Mouse (Mus musculus): ENCODE data around the gene Cops2. TPM values are rescaled to one million over a fixed set of nuclear protein-coding genes. Genes with fewer than 3 reads are reported as not detected.

Gene Cops2
- polyA plus RNA-seq, 1 experiment from 2014 or later = 84.1 TPM

DNA sequence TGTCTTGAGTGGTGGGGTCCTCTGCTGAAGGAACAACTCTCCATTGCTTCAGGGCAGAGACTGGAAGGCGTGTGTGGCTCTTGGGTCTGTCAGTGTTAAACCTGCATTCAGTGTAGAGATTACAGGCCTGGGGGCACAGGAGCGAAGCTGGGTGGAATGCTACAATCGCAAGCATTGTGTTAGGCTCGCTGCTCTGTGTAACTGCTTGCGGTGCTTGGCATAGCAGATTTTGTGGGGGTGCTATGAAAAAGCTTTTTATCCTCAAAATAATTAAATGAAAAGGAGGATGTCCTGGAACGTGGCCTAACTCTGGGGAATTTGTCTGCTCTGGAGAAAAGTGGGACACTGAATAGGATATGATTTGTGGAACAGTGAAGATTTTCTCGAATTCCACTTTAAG is 49.4 kb downstream of the Cops2 start:
- no peaks in the 10 kb centered on the region for H3K27me3 ChIP-seq (ENCODE audit: control insufficient read depth, insufficient read depth, low read length)
- H3K36me3 ChIP-seq (ENCODE audit: control insufficient read depth, insufficient read depth, low read length) = no peaks in the 10 kb centered on the region
- no peaks in the 10 kb centered on the region for H3K9me3 ChIP-seq (replicated peaks; ENCODE audit: control insufficient read depth, low read length)
- WGBS (ENCODE audit: insufficient replicate concordance) = 75% methylated on average over 7 of the region's 7 CpGs
- H3K4me3 ChIP-seq (ENCODE audit: low read depth, low read length) = no peak overlapping the region
- H3K9ac ChIP-seq (ENCODE audit: low read depth, low read length) = no peak overlapping the region
- no peak for ATAC-seq (replicated peaks; ENCODE audit: insufficient number of reproducible peaks, low FRiP score, low TSS enrichment)
- H3K4me1 ChIP-seq (ENCODE audit: control insufficient read depth, insufficient read depth, low read length) = no peaks in the 10 kb centered on the region
- no peak overlapping the region for H3K4me2 ChIP-seq
- no peak overlapping the region for H3K27ac ChIP-seq (ENCODE audit: low read depth, low read length)

- Histone ChIP-seq H3K4me3 (ENCODE audit: low read depth, low read length) (no peak overlapping the region), H3K4me1 (ENCODE audit: control insufficient read depth, insufficient read depth, low read length) (no peaks in the 10 kb centered on the region), H3K36me3 (ENCODE audit: control insufficient read depth, insufficient read depth, low read length) (no peaks in the 10 kb centered on the region), H3K27ac (ENCODE audit: low read depth, low read length) (no peak overlapping the region), H3K27me3 (ENCODE audit: control insufficient read depth, insufficient read depth, low read length) (no peaks in the 10 kb centered on the region), H3K4me2 (no peak overlapping the region), H3K9me3 (replicated peaks; ENCODE audit: control insufficient read depth, low read length) (no peaks in the 10 kb centered on the region), H3K9ac (ENCODE audit: low read depth, low read length) (no peak overlapping the region)
- no peak for ATAC-seq (replicated peaks; ENCODE audit: insufficient number of reproducible peaks, low FRiP score, low TSS enrichment)
- WGBS (ENCODE audit: insufficient replicate concordance) = 54% methylated on average over 1 of the region's 1 CpGs
These were observed 53.1 kb downstream of the Cops2 start for GRCm38 (mm10) chr2:125805826-125806225.

- H3K27me3 ChIP-seq (ENCODE audit: control insufficient read depth, insufficient read depth, low read length) = no peaks in the 10 kb centered on the region
- H3K4me3 ChIP-seq (ENCODE audit: low read depth, low read length) = no peak overlapping the region
- H3K4me2 ChIP-seq = no peak overlapping the region
- H3K9ac ChIP-seq (ENCODE audit: low read depth, low read length) = no peak overlapping the region
- no peak overlapping the region for H3K27ac ChIP-seq (ENCODE audit: low read depth, low read length)
- ATAC-seq (replicated peaks; ENCODE audit: insufficient number of reproducible peaks, low FRiP score, low TSS enrichment) = no peak
- no peaks in the 10 kb centered on the region for H3K9me3 ChIP-seq (replicated peaks; ENCODE audit: control insufficient read depth, low read length)
- no peaks in the 10 kb centered on the region for H3K36me3 ChIP-seq (ENCODE audit: control insufficient read depth, insufficient read depth, low read length)
- WGBS (ENCODE audit: insufficient replicate concordance) = 79% methylated on average over 4 of the region's 4 CpGs
- H3K4me1 ChIP-seq (ENCODE audit: control insufficient read depth, insufficient read depth, low read length) = no peaks in the 10 kb centered on the region
These were observed 57.0 kb downstream of the Cops2 start for GRCm38 (mm10) chr2:125801947-125802346.

- H3K9ac ChIP-seq (ENCODE audit: low read depth, low read length) = no peak overlapping the region
- WGBS (ENCODE audit: insufficient replicate concordance) = 51% methylated on average over 8 of the region's 8 CpGs
- no peak overlapping the region for H3K4me2 ChIP-seq
- no peak overlapping the region for H3K4me3 ChIP-seq (ENCODE audit: low read depth, low read length)
- no peaks in the 10 kb centered on the region for H3K4me1 ChIP-seq (ENCODE audit: control insufficient read depth, insufficient read depth, low read length)
- no peak overlapping the region for H3K27ac ChIP-seq (ENCODE audit: low read depth, low read length)
- H3K27me3 ChIP-seq (ENCODE audit: control insufficient read depth, insufficient read depth, low read length) = no peaks in the 10 kb centered on the region
- no peaks in the 10 kb centered on the region for H3K9me3 ChIP-seq (replicated peaks; ENCODE audit: control insufficient read depth, low read length)
- no peak for ATAC-seq (replicated peaks; ENCODE audit: insufficient number of reproducible peaks, low FRiP score, low TSS enrichment)
- H3K36me3 ChIP-seq (ENCODE audit: control insufficient read depth, insufficient read depth, low read length) = no peaks in the 10 kb centered on the region
These were observed 57.9 kb downstream of the Cops2 start for GRCm38 (mm10) chr2:125801038-125801437.

GRCm38 (mm10) chr2:125800428-125800827 is 58.5 kb downstream of the Cops2 start:
- Histone ChIP-seq H3K9me3 (replicated peaks; ENCODE audit: control insufficient read depth, low read length) (no peaks in the 10 kb centered on the region), H3K27me3 (ENCODE audit: control insufficient read depth, insufficient read depth, low read length) (no peaks in the 10 kb centered on the region), H3K36me3 (ENCODE audit: control insufficient read depth, insufficient read depth, low read length) (no peaks in the 10 kb centered on the region), H3K9ac (ENCODE audit: low read depth, low read length) (no peak overlapping the region), H3K4me1 (ENCODE audit: control insufficient read depth, insufficient read depth, low read length) (no peaks in the 10 kb centered on the region), H3K4me3 (ENCODE audit: low read depth, low read length) (no peak overlapping the region), H3K27ac (ENCODE audit: low read depth, low read length) (no peak overlapping the region), H3K4me2 (no peak overlapping the region)
- ATAC-seq (replicated peaks; ENCODE audit: insufficient number of reproducible peaks, low FRiP score, low TSS enrichment) = no peak
- WGBS (ENCODE audit: insufficient replicate concordance) = 33% methylated on average over 4 of the region's 4 CpGs

DNA sequence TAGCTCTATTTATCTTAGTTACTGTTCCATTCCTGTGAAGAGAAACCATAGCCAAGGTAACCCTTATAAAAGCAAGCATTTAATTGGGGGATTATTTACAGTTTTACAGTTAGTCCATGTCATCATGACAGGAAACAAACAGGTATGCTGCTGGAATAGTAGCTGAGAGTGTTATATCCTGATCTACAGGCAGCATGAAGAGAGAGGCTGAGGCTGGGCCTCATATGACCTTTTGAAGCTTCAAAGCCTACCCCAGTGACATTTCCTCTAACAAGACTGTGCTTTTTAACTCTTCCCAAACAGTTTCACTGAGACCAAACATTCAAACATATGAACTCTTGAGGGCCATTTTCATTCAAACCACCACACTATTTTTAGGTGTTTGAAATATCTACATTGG is 61.1 kb downstream of the Cops2 start:
- H3K4me1 ChIP-seq (ENCODE audit: control insufficient read depth, insufficient read depth, low read length) = no peaks in the 10 kb centered on the region
- no peak for ATAC-seq (replicated peaks; ENCODE audit: insufficient number of reproducible peaks, low FRiP score, low TSS enrichment)
- no peak overlapping the region for H3K4me2 ChIP-seq
- H3K27me3 ChIP-seq (ENCODE audit: control insufficient read depth, insufficient read depth, low read length) = no peaks in the 10 kb centered on the region
- H3K9me3 ChIP-seq (replicated peaks; ENCODE audit: control insufficient read depth, low read length) = no peaks in the 10 kb centered on the region
- no peak overlapping the region for H3K4me3 ChIP-seq (ENCODE audit: low read depth, low read length)
- no peak overlapping the region for H3K9ac ChIP-seq (ENCODE audit: low read depth, low read length)
- H3K36me3 ChIP-seq (ENCODE audit: control insufficient read depth, insufficient read depth, low read length) = no peaks in the 10 kb centered on the region
- no peak overlapping the region for H3K27ac ChIP-seq (ENCODE audit: low read depth, low read length)

GRCm38 (mm10) chr2:125795118-125795517 is 63.8 kb downstream of the Cops2 start:
- no peaks in the 10 kb centered on the region for H3K9me3 ChIP-seq (replicated peaks; ENCODE audit: control insufficient read depth, low read length)
- no peak overlapping the region for H3K27ac ChIP-seq (ENCODE audit: low read depth, low read length)
- no peak overlapping the region for H3K4me2 ChIP-seq
- ATAC-seq (replicated peaks; ENCODE audit: insufficient number of reproducible peaks, low FRiP score, low TSS enrichment) = no peak
- H3K9ac ChIP-seq (ENCODE audit: low read depth, low read length) = no peak overlapping the region
- H3K4me3 ChIP-seq (ENCODE audit: low read depth, low read length) = no peak overlapping the region
- H3K4me1 ChIP-seq (ENCODE audit: control insufficient read depth, insufficient read depth, low read length) = no peaks in the 10 kb centered on the region
- H3K36me3 ChIP-seq (ENCODE audit: control insufficient read depth, insufficient read depth, low read length) = no peaks in the 10 kb centered on the region
- H3K27me3 ChIP-seq (ENCODE audit: control insufficient read depth, insufficient read depth, low read length) = no peaks in the 10 kb centered on the region
- 70% methylated on average over 2 of the region's 2 CpGs for WGBS (ENCODE audit: insufficient replicate concordance)

GRCm38 (mm10) chr2:125794166-125794565 is 64.8 kb downstream of the Cops2 start:
- no peak for ATAC-seq (replicated peaks; ENCODE audit: insufficient number of reproducible peaks, low FRiP score, low TSS enrichment)
- no peaks in the 10 kb centered on the region for H3K36me3 ChIP-seq (ENCODE audit: control insufficient read depth, insufficient read depth, low read length)

DNA sequence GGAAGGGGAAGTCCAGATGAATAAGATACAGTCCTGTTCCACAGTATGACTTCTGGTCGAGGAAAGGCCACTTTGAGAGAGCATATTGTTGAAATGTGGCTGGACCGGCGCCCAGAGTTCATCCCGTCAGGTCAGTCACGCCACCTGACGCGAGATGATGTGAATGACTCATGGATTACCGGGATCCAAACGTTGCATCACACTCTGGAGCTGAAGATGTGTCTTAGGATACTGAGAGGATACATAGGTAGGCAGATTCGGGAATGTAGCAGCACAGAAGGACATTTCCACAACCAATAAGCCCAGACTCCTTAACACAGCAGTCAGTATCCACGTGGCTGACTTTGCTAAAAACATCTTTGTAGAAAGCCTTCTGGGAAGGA is 66.1 kb downstream of the Cops2 start:
- Histone ChIP-seq H3K4me3 (ENCODE audit: low read depth, low read length) (no peak overlapping the region), H3K36me3 (ENCODE audit: control insufficient read depth, insufficient read depth, low read length) (no peaks in the 10 kb centered on the region), H3K27ac (ENCODE audit: low read depth, low read length) (no peak overlapping the region), H3K9me3 (replicated peaks; ENCODE audit: control insufficient read depth, low read length) (no peaks in the 10 kb centered on the region), H3K4me1 (ENCODE audit: control insufficient read depth, insufficient read depth, low read length) (no peaks in the 10 kb centered on the region), H3K9ac (ENCODE audit: low read depth, low read length) (no peak overlapping the region), H3K4me2 (no peak overlapping the region), H3K27me3 (ENCODE audit: control insufficient read depth, insufficient read depth, low read length) (no peaks in the 10 kb centered on the region)
- 77% methylated on average over 11 of the region's 11 CpGs for WGBS (ENCODE audit: insufficient replicate concordance)
- no peak for ATAC-seq (replicated peaks; ENCODE audit: insufficient number of reproducible peaks, low FRiP score, low TSS enrichment)

More at GRCm38 (mm10) chr2:125794166-125794565, 64.8 kb downstream of the Cops2 start:
- no peak overlapping the region for H3K4me2 ChIP-seq
- no peaks in the 10 kb centered on the region for H3K27me3 ChIP-seq (ENCODE audit: control insufficient read depth, insufficient read depth, low read length)
- no peak overlapping the region for H3K4me3 ChIP-seq (ENCODE audit: low read depth, low read length)
- H3K4me1 ChIP-seq (ENCODE audit: control insufficient read depth, insufficient read depth, low read length) = no peaks in the 10 kb centered on the region
- H3K9me3 ChIP-seq (replicated peaks; ENCODE audit: control insufficient read depth, low read length) = no peaks in the 10 kb centered on the region
- WGBS (ENCODE audit: insufficient replicate concordance) = 62% methylated on average over 2 of the region's 2 CpGs
- no peak overlapping the region for H3K27ac ChIP-seq (ENCODE audit: low read depth, low read length)
- no peak overlapping the region for H3K9ac ChIP-seq (ENCODE audit: low read depth, low read length)

Data from heart, embryonic 11.5 days (tissue).